Mouse (Mus musculus) heart, embryonic 15.5 days (tissue): ENCODE results near the gene Gm10553. TPM values are rescaled to one million over a fixed set of nuclear protein-coding genes. Genes with fewer than 3 reads are reported as not detected.
A peak's percentile ranks its signal among the peaks of the same experiment; 100 is the strongest.
"Not testable (repeated sequence)": the region's sequence is repeated elsewhere in the genome, so short reads cannot be mapped to it uniquely, and the experiment has no call there.

Source experiments
- ATAC-seq: fragments of 200-750 bp; cut with Nextera tagmentation; replicated peaks from 2 replicates; pipeline ENCODE4 v1.8.0; 2017; ENCODE audit warnings: low read depth, moderate TSS enrichment; ENCODE audit not compliant: insufficient number of reproducible peaks, insufficient read depth, low FRiP score
- H3K27ac ChIP-seq: fragments of 300-500 bp; sonication (generic); 2 replicates; pipeline ENCODE4 v1.5.1; 2015; ENCODE audit warnings: mild to moderate bottlenecking, inconsistent platforms
- H3K27me3 ChIP-seq: fragments of 300-500 bp; sonication (generic); 2 replicates; pipeline ENCODE4 v1.6.1; 2015; ENCODE audit warnings: inconsistent platforms
- H3K36me3 ChIP-seq: fragments of 300-500 bp; sonication (generic); 2 replicates; pipeline ENCODE4 v1.6.1; 2015; ENCODE audit warnings: mild to moderate bottlenecking, inconsistent platforms
- H3K4me1 ChIP-seq: fragments of 300-500 bp; sonication (generic); replicated peaks from 2 replicates; pipeline ENCODE4 v1.6.1; 2015; ENCODE audit warnings: inconsistent platforms
- H3K4me2 ChIP-seq: fragments of 300-500 bp; sonication (generic); 2 replicates; pipeline ENCODE4 v1.6.1; 2015; ENCODE audit warnings: inconsistent platforms, mild to moderate bottlenecking, moderate library complexity
- H3K4me3 ChIP-seq: fragments of 300-500 bp; sonication (generic); 2 replicates; pipeline ENCODE4 v1.5.1; 2015; ENCODE audit warnings: mild to moderate bottlenecking, inconsistent platforms
- H3K9ac ChIP-seq: fragments of 300-500 bp; sonication (generic); 2 replicates; pipeline ENCODE4 v1.6.1; 2015; ENCODE audit warnings: mild to moderate bottlenecking, inconsistent platforms
- H3K9me3 ChIP-seq: fragments of 300-500 bp; sonication (generic); replicated peaks from 2 replicates; pipeline ENCODE4 v1.6.1; 2016; ENCODE audit warnings: inconsistent platforms
- WGBS: fragments of 180-500 bp; shearing (Covaris S2); methylation state at CpG from one replicate; pipeline ENCODE4 v1.1.7; 2015; ENCODE audit warnings: mixed read lengths; 5-methylcytosine and 5-hydroxymethylcytosine counted together
- polyA plus RNA-seq: library from polyadenylated mRNA; unstranded; fragments of >200 nt; fragmentation: Nextera tagmentation; extraction: Ambion mirVana; gene quantifications from 2 replicates; pipeline ENCODE4 v1.2.1, GENCODE M21; 2015

Gm10553 gene
- polyA plus RNA-seq, 1 experiment from 2014 or later: not detected

GRCm38 (mm10) chr1:85110876-85111275 lies 10.9 kb downstream of the Gm10553 start:
- WGBS: 75% methylated on average over 3 of the region's 3 CpGs
- ATAC-seq, H3K36me3 ChIP-seq, H3K4me1 ChIP-seq, H3K4me2 ChIP-seq, H3K9ac ChIP-seq, H3K9me3 ChIP-seq, H3K27me3 ChIP-seq, H3K4me3 ChIP-seq, H3K27ac ChIP-seq: not testable (repeated sequence)

GRCm38 (mm10) chr1:85111572-85111971 lies 11.6 kb downstream of the Gm10553 start:
- H3K9ac ChIP-seq, H3K4me3 ChIP-seq, H3K27me3 ChIP-seq, H3K4me2 ChIP-seq, ATAC-seq, H3K27ac ChIP-seq, H3K4me1 ChIP-seq, H3K36me3 ChIP-seq, H3K9me3 ChIP-seq: not testable (repeated sequence)
- 62% methylated on average over 10 of the region's 10 CpGs for WGBS

GRCm38 (mm10) chr1:85112266-85112665 lies 12.3 kb downstream of the Gm10553 start:
- H3K4me1 ChIP-seq, ATAC-seq, H3K4me3 ChIP-seq, H3K9ac ChIP-seq, H3K27me3 ChIP-seq, H3K9me3 ChIP-seq, H3K4me2 ChIP-seq, H3K27ac ChIP-seq, H3K36me3 ChIP-seq: not testable (repeated sequence)
- WGBS: 75% methylated on average over 7 of the region's 7 CpGs

GRCm38 (mm10) chr1:85112889-85113288 lies 12.9 kb downstream of the Gm10553 start:
- H3K4me2 ChIP-seq, H3K9me3 ChIP-seq, H3K4me1 ChIP-seq, H3K36me3 ChIP-seq, H3K27me3 ChIP-seq, H3K4me3 ChIP-seq, H3K27ac ChIP-seq, ATAC-seq, H3K9ac ChIP-seq: not testable (repeated sequence)
- WGBS: 63% methylated on average over 2 of the region's 5 CpGs

GRCm38 (mm10) chr1:85114078-85114477 lies 14.1 kb downstream of the Gm10553 start:
- 73% methylated on average over 3 of the region's 3 CpGs for WGBS

GRCm38 (mm10) chr1:85114666-85115402 lies 14.9 kb downstream of the Gm10553 start:
- H3K4me1 ChIP-seq, ATAC-seq, H3K4me2 ChIP-seq, H3K27me3 ChIP-seq, H3K9ac ChIP-seq, H3K9me3 ChIP-seq, H3K27ac ChIP-seq, H3K4me3 ChIP-seq, H3K36me3 ChIP-seq: not testable (repeated sequence)
- 52% methylated on average over 6 of the region's 6 CpGs for WGBS

More at GRCm38 (mm10) chr1:85114078-85114477, 14.1 kb downstream of the Gm10553 start:
- not testable (repeated sequence) for H3K9me3 ChIP-seq, H3K27ac ChIP-seq, H3K36me3 ChIP-seq, H3K27me3 ChIP-seq, H3K4me3 ChIP-seq, H3K4me2 ChIP-seq, H3K4me1 ChIP-seq, H3K9ac ChIP-seq
- 0 out of 2 replicates have a peak, but pooled peaks have one; percentile 50 for ATAC-seq

- H3K9ac ChIP-seq, H3K9me3 ChIP-seq, H3K27me3 ChIP-seq, H3K36me3 ChIP-seq, H3K27ac ChIP-seq, H3K4me3 ChIP-seq, H3K4me2 ChIP-seq, ATAC-seq, H3K4me1 ChIP-seq: not testable (repeated sequence)
- WGBS: 59% methylated on average over 5 of the region's 6 CpGs
Observed at GRCm38 (mm10) chr1:85117537-85117936, 17.6 kb downstream of the Gm10553 start.

GRCm38 (mm10) chr1:85118341-85118740 lies 18.4 kb downstream of the Gm10553 start:
- not testable (repeated sequence) for H3K9me3 ChIP-seq, H3K9ac ChIP-seq, ATAC-seq, H3K27ac ChIP-seq, H3K4me3 ChIP-seq, H3K4me1 ChIP-seq, H3K27me3 ChIP-seq, H3K36me3 ChIP-seq, H3K4me2 ChIP-seq
- 68% methylated on average over 6 of the region's 6 CpGs for WGBS

- not testable (repeated sequence) for H3K9me3 ChIP-seq, H3K36me3 ChIP-seq, H3K4me2 ChIP-seq, H3K27ac ChIP-seq, H3K9ac ChIP-seq, H3K4me1 ChIP-seq, ATAC-seq, H3K4me3 ChIP-seq, H3K27me3 ChIP-seq
- WGBS: 82% methylated on average over 4 of the region's 4 CpGs
Observed at GRCm38 (mm10) chr1:85121841-85122240, 21.9 kb downstream of the Gm10553 start.

- not testable (repeated sequence) for H3K4me2 ChIP-seq, H3K9me3 ChIP-seq, H3K9ac ChIP-seq, H3K27ac ChIP-seq, H3K36me3 ChIP-seq, H3K4me3 ChIP-seq, H3K4me1 ChIP-seq, H3K27me3 ChIP-seq, ATAC-seq
- WGBS: 80% methylated on average over 22 of the region's 22 CpGs
Observed at GRCm38 (mm10) chr1:85133671-85134070, 33.7 kb downstream of the Gm10553 start.
